Mouse (Mus musculus): ENCODE data around the gene Tmem220. TPM values are rescaled to one million over a fixed set of nuclear protein-coding genes. Genes with fewer than 3 reads are reported as not detected.

Gene Tmem220
- total RNA-seq, 1 experiment, result 1.6 TPM

DNA sequence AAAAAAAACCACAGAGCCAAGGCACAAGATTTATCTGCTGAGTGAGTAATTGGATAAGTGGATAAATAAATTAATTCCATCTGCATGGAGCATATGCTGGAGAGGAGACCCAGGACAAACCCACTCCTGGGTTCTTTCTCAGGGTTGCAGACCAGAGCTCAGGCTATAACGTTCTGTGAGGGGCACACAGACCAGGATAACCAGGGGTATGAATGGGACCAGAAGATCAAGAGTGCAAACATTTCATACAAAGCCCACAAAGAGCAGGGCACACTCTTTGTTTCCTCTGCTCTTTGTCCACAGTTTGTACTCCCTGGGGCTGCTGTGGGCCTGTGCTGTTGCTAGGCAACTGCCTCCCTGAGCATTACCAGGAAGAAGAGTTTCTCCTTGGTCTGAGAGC is 23.2 kb upstream of the Tmem220 start:
- H3K27ac ChIP-seq (ENCODE audit: insufficient read depth, low read depth, low read length, poor library complexity, severe bottlenecking), result no peak overlapping the region

DNA sequence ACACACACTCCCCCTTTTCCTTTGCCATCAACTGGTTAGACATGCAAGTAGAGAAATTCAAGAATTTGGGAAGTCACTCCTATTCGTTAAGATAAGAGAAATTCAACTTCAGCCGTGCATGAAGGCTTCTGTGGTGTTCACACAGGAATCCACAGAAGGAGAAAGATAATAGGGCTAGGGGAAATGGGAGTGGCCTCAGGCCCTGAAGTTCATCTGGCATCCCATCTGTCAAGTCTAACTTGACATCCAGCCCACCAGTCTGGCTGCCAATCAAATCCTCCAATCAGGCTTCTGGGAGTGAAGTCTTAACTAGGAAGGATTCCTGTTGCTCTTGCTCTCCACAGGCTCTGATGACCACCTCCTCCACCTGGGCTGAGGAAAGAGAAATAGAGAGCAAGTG is 22.0 kb upstream of the Tmem220 start:
- Histone ChIP-seq H3K4me3 (ENCODE audit: insufficient read depth in 1 of 2, low read depth in 1 of 2, low read length in 2 of 2, poor library complexity in 1 of 2, severe bottlenecking in 1 of 2) (no peak overlapping the region), H3K9me3 (ENCODE audit: control insufficient read depth, insufficient read depth, low read depth, low read length) (0 out of 2 replicates have a peak, but pooled peaks cover 2% of the 10 kb centered on the region), H3K9ac (ENCODE audit: insufficient read depth, low read depth, low read length, poor library complexity, severe bottlenecking) (no peak overlapping the region), H3K36me3 (ENCODE audit: control insufficient read depth, insufficient read depth, low read length, poor library complexity, severe bottlenecking) (no peaks in the 10 kb centered on the region), H3K27ac (ENCODE audit: insufficient read depth, low read depth, low read length, poor library complexity, severe bottlenecking) (no peak overlapping the region), H3K4me1 (ENCODE audit: control insufficient read depth in 2 of 2, insufficient read depth in 2 of 2, low read length in 2 of 2, poor library complexity in 1 of 2) (peaks cover 0 to 2% of the 10 kb centered on the region in 2 experiments; a peak in 1 of 4 replicates)
- TF ChIP-seq CHD2 (IDR thresholded peaks at IDR 0.05; ENCODE audit: low read depth, low read length) (no peak), HCFC1 (IDR thresholded peaks at IDR 0.05; ENCODE audit: borderline replicate concordance, insufficient read depth, low read length) (no peak), MAFK (IDR thresholded peaks at IDR 0.05; ENCODE audit: insufficient read depth, low read depth, low read length) (no peak), ZC3H11A (IDR thresholded peaks at IDR 0.05; ENCODE audit: borderline replicate concordance, low read depth, low read length) (no peak), ZNF384 (IDR thresholded peaks at IDR 0.05; ENCODE audit: low read depth, low read length) (no peak)
- no peak for DNase-seq (ENCODE audit: low read depth, low spot score)
- in situ Hi-C loops (cut with MboI; ENCODE audit: low sequenced_read_pairs in 2 of 2, unreplicated experiment in 2 of 2), result no loop called here

More for the DNA sequence above, 23.2 kb upstream of the Tmem220 start:
- in situ Hi-C loops (cut with MboI; ENCODE audit: low sequenced_read_pairs in 2 of 2, unreplicated experiment in 2 of 2), result no loop called here
- no peaks in the 10 kb centered on the region for H3K36me3 ChIP-seq (ENCODE audit: control insufficient read depth, insufficient read depth, low read length, poor library complexity, severe bottlenecking)
- DNase-seq (ENCODE audit: low read depth, low spot score), result no peak
- H3K4me1 ChIP-seq (ENCODE audit: control insufficient read depth in 2 of 2, insufficient read depth in 2 of 2, low read length in 2 of 2, poor library complexity in 1 of 2), result no peaks in the 10 kb centered on the region
- no peak overlapping the region for H3K4me3 ChIP-seq (ENCODE audit: insufficient read depth in 1 of 2, low read depth in 1 of 2, low read length in 2 of 2, poor library complexity in 1 of 2, severe bottlenecking in 1 of 2)
- H3K9me3 ChIP-seq (ENCODE audit: control insufficient read depth, insufficient read depth, low read depth, low read length), result 0 out of 2 replicates have a peak, but pooled peaks cover 2% of the 10 kb centered on the region
- TF ChIP-seq CHD2 (IDR thresholded peaks at IDR 0.05; ENCODE audit: low read depth, low read length) (no peak), MAFK (IDR thresholded peaks at IDR 0.05; ENCODE audit: insufficient read depth, low read depth, low read length) (no peak), ZC3H11A (IDR thresholded peaks at IDR 0.05; ENCODE audit: borderline replicate concordance, low read depth, low read length) (no peak), ZNF384 (IDR thresholded peaks at IDR 0.05; ENCODE audit: low read depth, low read length) (no peak), HCFC1 (IDR thresholded peaks at IDR 0.05; ENCODE audit: borderline replicate concordance, insufficient read depth, low read length) (no peak)
- no peak overlapping the region for H3K9ac ChIP-seq (ENCODE audit: insufficient read depth, low read depth, low read length, poor library complexity, severe bottlenecking)

GRCm38 (mm10) chr11:67007961-67008360 is 17.0 kb upstream of the Tmem220 start:
- in situ Hi-C loops (cut with MboI; ENCODE audit: low sequenced_read_pairs in 2 of 2, unreplicated experiment in 2 of 2), result no loop called here
- TF ChIP-seq HCFC1 (IDR thresholded peaks at IDR 0.05; ENCODE audit: borderline replicate concordance, insufficient read depth, low read length) (no peak), ZNF384 (IDR thresholded peaks at IDR 0.05; ENCODE audit: low read depth, low read length) (no peak), ZC3H11A (IDR thresholded peaks at IDR 0.05; ENCODE audit: borderline replicate concordance, low read depth, low read length) (no peak), CHD2 (IDR thresholded peaks at IDR 0.05; ENCODE audit: low read depth, low read length) (no peak), MAFK (IDR thresholded peaks at IDR 0.05; ENCODE audit: insufficient read depth, low read depth, low read length) (no peak)
- no peaks in the 10 kb centered on the region for H3K36me3 ChIP-seq (ENCODE audit: control insufficient read depth, insufficient read depth, low read length, poor library complexity, severe bottlenecking)
- no peak overlapping the region; the same call in 1 of the 2 replicates for H3K9ac ChIP-seq (ENCODE audit: insufficient read depth, low read depth, low read length, poor library complexity, severe bottlenecking)
- no peak for DNase-seq (ENCODE audit: low read depth, low spot score)
- H3K4me1 ChIP-seq (ENCODE audit: control insufficient read depth in 2 of 2, insufficient read depth in 2 of 2, low read length in 2 of 2, poor library complexity in 1 of 2), result peaks cover 22 to 24% of the 10 kb centered on the region in 2 experiments
- H3K4me3 ChIP-seq (ENCODE audit: insufficient read depth in 1 of 2, low read depth in 1 of 2, low read length in 2 of 2, poor library complexity in 1 of 2, severe bottlenecking in 1 of 2), result no peak overlapping the region
- H3K9me3 ChIP-seq (ENCODE audit: control insufficient read depth, insufficient read depth, low read depth, low read length), result 0 out of 2 replicates have a peak, but pooled peaks cover 2% of the 10 kb centered on the region
- H3K27ac ChIP-seq (ENCODE audit: insufficient read depth, low read depth, low read length, poor library complexity, severe bottlenecking), result no peak overlapping the region

GRCm38 (mm10) chr11:67008528-67008927 is 16.4 kb upstream of the Tmem220 start:
- H3K9ac ChIP-seq (ENCODE audit: insufficient read depth, low read depth, low read length, poor library complexity, severe bottlenecking), result no peak overlapping the region
- in situ Hi-C loops (cut with MboI; ENCODE audit: low sequenced_read_pairs in 2 of 2, unreplicated experiment in 2 of 2), result no loop called here
- TF ChIP-seq HCFC1 (IDR thresholded peaks at IDR 0.05; ENCODE audit: borderline replicate concordance, insufficient read depth, low read length), result no peak
- no peak for TF ChIP-seq MAFK (IDR thresholded peaks at IDR 0.05; ENCODE audit: insufficient read depth, low read depth, low read length)
- TF ChIP-seq ZC3H11A (IDR thresholded peaks at IDR 0.05; ENCODE audit: borderline replicate concordance, low read depth, low read length), result no peak
- no peak for TF ChIP-seq ZNF384 (IDR thresholded peaks at IDR 0.05; ENCODE audit: low read depth, low read length)
- TF ChIP-seq CHD2 (IDR thresholded peaks at IDR 0.05; ENCODE audit: low read depth, low read length), result no peak
- H3K4me1 ChIP-seq (ENCODE audit: control insufficient read depth in 2 of 2, insufficient read depth in 2 of 2, low read length in 2 of 2, poor library complexity in 1 of 2), result peaks cover 22 to 26% of the 10 kb centered on the region in 2 experiments
- H3K9me3 ChIP-seq (ENCODE audit: control insufficient read depth, insufficient read depth, low read depth, low read length), result 0 out of 2 replicates have a peak, but pooled peaks cover 2% of the 10 kb centered on the region
- H3K36me3 ChIP-seq (ENCODE audit: control insufficient read depth, insufficient read depth, low read length, poor library complexity, severe bottlenecking), result no peaks in the 10 kb centered on the region
- H3K4me3 ChIP-seq (ENCODE audit: insufficient read depth in 1 of 2, low read depth in 1 of 2, low read length in 2 of 2, poor library complexity in 1 of 2, severe bottlenecking in 1 of 2), result no peak overlapping the region
- no peak for DNase-seq (ENCODE audit: low read depth, low spot score)
- H3K27ac ChIP-seq (ENCODE audit: insufficient read depth, low read depth, low read length, poor library complexity, severe bottlenecking), result no peak overlapping the region

All from ES-E14 (cell line).